Mouse (Mus musculus) Patski (cell line): ENCODE measurements around the gene Clec9a. TPM values are rescaled to one million over a fixed set of nuclear protein-coding genes. Genes with fewer than 3 reads are reported as not detected.
A peak's percentile ranks its signal among the peaks of the same experiment; 100 is the strongest.

Experiments used
- ATAC-seq: fragments of 100-300 bp; one replicate; pipeline ENCODE4 v1.8.0; 2021
- CTCF ChIA-PET: fragments of 350-600 bp; sonication (Branson Sonifier 250); formaldehyde crosslinking; loops from one replicate; lab custom pipeline; 2022; ENCODE audit warnings: inconsistent platforms; lab: Charles Lee
- POLR2A ChIA-PET: fragments of 350-600 bp; sonication (Branson Sonifier 250); formaldehyde crosslinking; loops from one replicate; lab custom pipeline; 2022; ENCODE audit warnings: antibody characterized with exemption, inconsistent platforms; lab: Charles Lee
- DNase-seq: peaks from one replicate; pipeline ENCODE4 v3.0.0-alpha.2; 2011; ENCODE audit warnings: low read depth, low spot score
- H3K27me3 ChIP-seq: fragments of 371-371 bp; one replicate; pipeline ENCODE4 v1.5.1; 2021
- CTCF ChIP-seq: fragments of 100-300 bp; IDR thresholded peaks from one replicate; pipeline ENCODE4 v1.5.1; 2021
- in situ Hi-C: fragments of 300-500 bp; cut with MboI; formaldehyde crosslinking; loops from 3 replicates; pipeline ENCODE4 v1.11.1; 2018; ENCODE audit warnings: low pct_unique_long_range_greater_than_20kb, mixed read lengths
- polyA plus RNA-seq: library from polyadenylated mRNA; unstranded; gene quantifications from one replicate; pipeline ENCODE4 v1.2.3, GENCODE M21; 2021

The Clec9a gene
- polyA plus RNA-seq, 1 experiment from 2014 or later, result not detected

- peaks cover 34% of the 10 kb centered on the region for H3K27me3 ChIP-seq
- ChIA-PET POLR2A (no interaction called here), CTCF (interaction anchor here (1.3 to 1.8 kb wide), 2 partner anchors 10 to 159 kb away, joined by 3 to 5 read pairs; no protein-coding TSS in a partner anchor)
- DNase-seq (no peak), ATAC-seq (no peak)
- in situ Hi-C loops, result no loop called here
- no peak for TF ChIP-seq CTCF
Observed at GRCm38 (mm10) chr6:129385774-129386173, 22.9 kb upstream of the Clec9a start, which contains the start of gene Clec12b. Clec12b (minus strand) TSS chr6:129385874.

- DNase-seq, result no peak
- peak; percentile 69 for TF ChIP-seq CTCF
- POLR2A ChIA-PET, result no interaction called here
- peaks cover 56% of the 10 kb centered on the region for H3K27me3 ChIP-seq
- CTCF ChIA-PET, result interaction anchor here (1.2 to 1.6 kb wide), 3 partner anchors 30 to 167 kb away, joined by 5 to 7 read pairs (median 7); no protein-coding TSS in a partner anchor
- ATAC-seq, result no peak
- in situ Hi-C loops, result loop anchor here (5.0 to 10.0 kb wide), 2 partner anchors 132 to 159 kb away; no protein-coding TSS in a partner anchor
Observed at GRCm38 (mm10) chr6:129393087-129393720, 15.5 kb upstream of the Clec9a start.

DNA sequence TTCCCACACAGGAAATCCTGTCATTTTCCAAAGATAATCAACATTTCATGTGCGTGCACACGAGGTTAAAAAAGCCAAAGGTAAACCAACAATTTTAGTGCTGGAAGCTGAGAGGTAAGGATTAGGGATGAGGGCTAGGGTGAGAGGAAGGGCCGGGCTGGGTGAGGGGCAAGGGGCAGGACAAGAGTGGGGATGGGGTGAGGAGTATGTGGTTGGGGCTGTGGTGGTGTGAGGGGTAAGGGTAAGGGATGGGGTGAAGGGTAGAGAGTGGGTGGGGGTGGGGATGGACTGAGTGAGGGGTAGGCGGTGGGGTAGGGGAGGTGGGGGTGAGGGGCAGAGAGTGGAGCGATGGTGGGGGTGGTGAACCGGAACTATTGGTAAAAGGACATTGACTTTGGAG is 14.9 kb upstream of the Clec9a start:
- in situ Hi-C loops, result loop anchor here (5.0 to 10.0 kb wide), 2 partner anchors 131 to 159 kb away; no protein-coding TSS in a partner anchor
- no peak for TF ChIP-seq CTCF
- ChIA-PET CTCF (interaction anchor here (1.2 to 1.6 kb wide), 3 partner anchors 29 to 167 kb away, joined by 5 to 7 read pairs (median 7); no protein-coding TSS in a partner anchor), POLR2A (no interaction called here)
- no peak for ATAC-seq
- H3K27me3 ChIP-seq, result peaks cover 56% of the 10 kb centered on the region
- DNase-seq, result no peak

- no peak for DNase-seq
- CTCF ChIA-PET, result interaction anchor here (1.0 to 1.6 kb wide), 2 partner anchors 26 to 147 kb away, joined by 3 read pairs; no protein-coding TSS in a partner anchor
- in situ Hi-C loops, result loop anchor here (10.0 kb wide), 1 partner anchor 128 kb away; no protein-coding TSS in a partner anchor
- POLR2A ChIA-PET, result no interaction called here
- no peak for ATAC-seq
- TF ChIP-seq CTCF, result no peak
- H3K27me3 ChIP-seq, result peaks cover 79% of the 10 kb centered on the region
Observed at GRCm38 (mm10) chr6:129396997-129397396, 11.7 kb upstream of the Clec9a start, which contains the start of gene Clec1b. Clec1b (plus strand) TSS chr6:129397297.

- ATAC-seq, result no peak
- no peak for TF ChIP-seq CTCF
- ChIA-PET POLR2A (no interaction called here), CTCF (interaction anchor here (1.1 kb wide), 1 partner anchor 114 kb away, joined by 3 read pairs; no protein-coding TSS in a partner anchor)
- in situ Hi-C loops, result loop anchor here (10.0 kb wide), 1 partner anchor 125 kb away; no protein-coding TSS in a partner anchor
- no peak for DNase-seq
- H3K27me3 ChIP-seq, result peaks cover 83% of the 10 kb centered on the region
Observed at GRCm38 (mm10) chr6:129399945-129400344, 8.7 kb upstream of the Clec9a start.

GRCm38 (mm10) chr6:129402404-129402803 is 6.3 kb upstream of the Clec9a start:
- TF ChIP-seq CTCF, result no peak
- ChIA-PET CTCF (no interaction called here), POLR2A (no interaction called here)
- in situ Hi-C loops, result no loop called here
- peaks cover 83% of the 10 kb centered on the region for H3K27me3 ChIP-seq
- no peak for ATAC-seq
- no peak for DNase-seq

- H3K27me3 ChIP-seq, result peaks cover 83% of the 10 kb centered on the region
- no peak for TF ChIP-seq CTCF
- ChIA-PET CTCF (no interaction called here), POLR2A (no interaction called here)
- no peak for DNase-seq
- ATAC-seq, result no peak
- in situ Hi-C loops, result no loop called here
Observed at GRCm38 (mm10) chr6:129403391-129403790, 5.3 kb upstream of the Clec9a start.

DNA sequence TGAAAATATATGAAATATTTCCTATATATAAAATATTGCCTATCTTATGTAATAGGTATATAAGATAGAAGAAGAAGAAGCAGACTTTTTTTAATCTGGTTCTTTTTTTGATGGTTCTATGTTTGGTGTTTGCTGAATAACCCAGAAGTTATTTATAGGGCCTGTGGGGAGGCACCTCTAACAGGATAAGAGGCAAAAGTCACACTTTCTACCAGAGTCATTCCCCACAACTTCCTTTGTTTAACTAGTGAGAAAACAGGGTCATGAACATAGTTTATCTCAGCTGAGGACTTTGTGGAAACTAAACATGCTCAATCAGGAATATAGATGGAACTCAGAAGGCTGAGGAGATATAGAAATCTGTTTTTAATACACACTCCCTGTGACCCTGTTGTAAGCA is 2.7 kb upstream of the Clec9a start:
- TF ChIP-seq CTCF, result no peak
- H3K27me3 ChIP-seq, result peaks cover 86% of the 10 kb centered on the region
- ATAC-seq (no peak), DNase-seq (no peak)
- CTCF ChIA-PET, result no interaction called here
- in situ Hi-C loops, result no loop called here
- POLR2A ChIA-PET, result no interaction called here

DNA sequence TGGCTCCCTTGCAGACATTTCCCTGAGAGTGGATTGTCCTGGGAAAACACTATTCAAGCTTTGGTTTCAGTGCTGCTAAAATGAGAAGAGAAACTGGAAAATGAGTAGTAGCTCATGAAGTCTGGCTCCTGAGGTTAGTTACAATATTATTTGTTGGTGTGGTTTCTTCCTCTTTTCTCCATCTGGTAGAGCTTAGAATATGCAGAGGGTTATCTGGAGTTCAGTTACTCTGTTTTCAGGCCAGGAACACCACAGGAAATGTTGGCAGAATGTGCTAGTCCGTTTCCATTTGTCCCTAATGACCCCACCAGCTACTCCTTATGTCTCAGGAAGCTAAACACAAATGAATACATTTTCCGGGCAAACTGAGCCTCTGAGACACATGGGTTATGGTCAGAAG is 1.3 kb upstream of the Clec9a start:
- no peak for TF ChIP-seq CTCF
- ATAC-seq (no peak), DNase-seq (no peak)
- H3K27me3 ChIP-seq, result peaks cover 80% of the 10 kb centered on the region
- ChIA-PET POLR2A (interaction anchor here (0.7 kb wide), 1 partner anchor 37 kb away, joined by 3 read pairs; no protein-coding TSS in a partner anchor), CTCF (interaction anchor here (1.6 kb wide), 1 partner anchor 14 kb away, joined by 3 read pairs; no protein-coding TSS in a partner anchor)
- in situ Hi-C loops, result no loop called here

DNA sequence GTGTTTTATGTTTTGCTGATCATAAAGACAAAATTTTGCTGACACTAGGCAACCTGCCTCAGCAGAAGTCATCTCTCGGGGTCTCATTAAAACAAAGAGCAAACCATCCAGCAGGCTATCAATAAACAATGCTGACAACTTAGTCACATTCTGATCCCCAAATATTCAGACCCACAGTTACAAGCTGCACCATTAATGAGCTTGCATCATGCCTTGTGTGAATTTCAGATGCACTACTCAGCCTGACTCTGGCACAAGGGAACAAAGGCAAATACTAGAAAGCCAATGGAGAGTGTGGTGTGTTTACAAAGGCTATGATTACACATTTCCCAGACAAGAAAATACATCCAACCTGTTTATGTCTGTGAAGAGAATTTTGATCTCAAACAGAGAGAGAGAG is 5.5 kb downstream of the Clec9a start:
- in situ Hi-C loops, result no loop called here
- peaks cover 32% of the 10 kb centered on the region for H3K27me3 ChIP-seq
- ATAC-seq (no peak), DNase-seq (no peak)
- ChIA-PET POLR2A (no interaction called here), CTCF (no interaction called here)
- no peak for TF ChIP-seq CTCF

DNA sequence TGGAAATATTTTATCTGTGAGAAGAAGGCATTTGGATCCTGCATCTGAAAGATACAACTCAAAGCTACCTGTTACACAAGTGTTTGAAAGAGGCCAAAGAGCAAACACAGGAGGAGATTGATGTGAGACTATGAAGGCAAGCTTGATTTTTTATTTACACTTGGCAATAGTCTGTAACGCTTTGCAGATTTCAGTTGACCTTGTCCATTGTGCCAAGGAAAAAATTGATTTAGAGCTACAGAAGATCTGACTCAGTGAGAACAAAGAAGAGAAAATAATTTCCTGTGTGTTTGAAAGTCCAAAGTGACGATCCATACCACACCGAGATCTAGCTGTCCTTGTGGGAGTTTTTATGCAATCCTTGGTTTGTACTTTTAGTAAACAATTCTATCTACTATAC is 13.6 kb downstream of the Clec9a start:
- ChIA-PET POLR2A (no interaction called here), CTCF (interaction anchor here (1.0 to 2.0 kb wide), 4 partner anchors 15 to 56 kb away, joined by 3 to 5 read pairs (median 4); no protein-coding TSS in a partner anchor)
- no peak for TF ChIP-seq CTCF
- peaks cover 34% of the 10 kb centered on the region for H3K27me3 ChIP-seq
- in situ Hi-C loops, result no loop called here
- DNase-seq, result no peak
- ATAC-seq, result no peak
